Mouse (Mus musculus) splenic B cell, adult 2 months (primary cell): ENCODE results near the gene Nt5dc2.
A peak's percentile ranks its signal among the peaks of the same experiment; 100 is the strongest.

ENCODE experiments used
- DNase-seq: peaks from one replicate; pipeline ENCODE4 v3.0.0-alpha.2; 2011; ENCODE audit warnings: low read depth, low spot score
- H3K27me3 ChIP-seq: 2 replicates; pipeline ENCODE4 v1.6.1; 2012; ENCODE audit warnings: mild to moderate bottlenecking, low read length, moderate library complexity, mixed read lengths; ENCODE audit not compliant: control insufficient read depth, poor library complexity, insufficient read depth, severe bottlenecking
- H3K36me3 ChIP-seq: 2 replicates; pipeline ENCODE4 v1.6.1; 2012; ENCODE audit warnings: mild to moderate bottlenecking, low read length, moderate library complexity, mixed read lengths; ENCODE audit not compliant: control insufficient read depth, poor library complexity, insufficient read depth, severe bottlenecking

The Nt5dc2 gene

DNA sequence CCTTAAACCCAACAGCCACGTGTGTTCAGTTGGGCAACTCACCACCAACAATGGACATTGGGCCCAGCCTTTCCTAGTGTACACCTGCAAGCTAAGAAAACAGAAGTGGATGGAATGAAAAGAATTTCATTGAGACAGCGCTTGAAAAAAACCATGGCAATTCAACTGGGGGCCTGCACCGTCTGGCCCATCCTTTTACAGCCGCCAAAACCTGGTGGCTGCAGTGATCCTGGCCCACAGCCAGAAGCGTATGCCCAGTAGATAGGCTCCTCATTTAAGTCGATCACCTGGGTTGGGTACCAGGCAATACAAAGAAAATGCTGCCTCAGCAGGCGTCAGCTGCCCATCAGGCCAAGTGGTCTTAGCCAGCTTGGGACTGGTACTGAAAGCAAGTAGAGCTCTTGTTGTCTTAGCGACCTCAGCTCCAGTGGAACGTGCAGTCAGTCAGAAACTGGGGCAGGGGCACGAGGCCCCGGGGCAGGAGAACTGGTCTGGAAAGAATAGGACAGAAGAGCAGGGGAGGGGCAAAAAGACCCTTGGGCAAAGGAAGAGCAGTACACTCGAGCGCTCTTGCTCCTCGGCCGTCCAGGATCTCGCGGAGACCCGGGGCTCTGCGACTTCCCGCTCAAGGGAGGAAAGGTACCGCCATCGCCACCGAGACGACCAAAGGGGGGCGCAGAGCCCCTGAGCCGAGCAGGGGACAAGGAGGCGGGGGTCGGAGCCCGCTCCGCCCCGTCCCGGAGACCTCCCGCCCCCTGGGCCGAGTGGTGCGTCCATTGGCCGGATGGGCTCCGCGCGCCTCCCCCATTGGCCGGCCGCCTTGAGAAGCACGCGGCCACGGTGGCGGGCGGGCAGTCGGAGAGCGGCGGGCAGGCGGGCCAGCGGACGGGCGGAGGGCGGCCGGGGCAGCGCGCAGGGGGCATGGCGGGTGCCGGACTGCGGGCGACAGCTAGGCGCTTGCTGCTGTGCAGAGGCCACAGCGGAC, at the start of gene Nt5dc2:
Nt5dc2 (plus strand) TSS at position 818 of the 985 bp plus-strand sequence.
- H3K36me3 ChIP-seq = no peaks in the 10 kb centered on the region
- no peaks in the 10 kb centered on the region for H3K27me3 ChIP-seq
- peak; percentile 83 for DNase-seq

DNA sequence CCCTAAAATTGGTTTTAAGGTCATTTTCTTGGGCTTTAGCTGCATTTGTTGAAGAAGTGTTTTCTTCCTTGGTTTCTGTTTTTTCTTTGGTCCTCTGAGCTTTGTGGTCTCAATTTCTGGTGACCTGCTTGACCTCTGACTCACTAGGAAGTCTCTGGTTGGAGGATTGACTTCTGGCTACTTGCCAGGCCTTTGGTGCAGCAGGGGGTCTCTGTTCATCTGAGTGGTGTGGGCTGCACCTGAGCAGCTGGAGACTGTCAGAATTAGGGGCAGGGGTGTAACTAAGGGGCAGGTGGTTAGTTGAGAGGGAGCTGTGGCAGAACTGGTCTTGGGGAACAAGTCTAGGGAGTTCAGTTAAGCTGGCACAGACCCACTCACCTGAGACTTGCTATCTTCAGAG, 49.7 kb upstream of the Nt5dc2 start:
- Histone ChIP-seq H3K27me3 (no peaks in the 10 kb centered on the region), H3K36me3 (peaks cover 13% of the 10 kb centered on the region)
- no peak for DNase-seq

DNA sequence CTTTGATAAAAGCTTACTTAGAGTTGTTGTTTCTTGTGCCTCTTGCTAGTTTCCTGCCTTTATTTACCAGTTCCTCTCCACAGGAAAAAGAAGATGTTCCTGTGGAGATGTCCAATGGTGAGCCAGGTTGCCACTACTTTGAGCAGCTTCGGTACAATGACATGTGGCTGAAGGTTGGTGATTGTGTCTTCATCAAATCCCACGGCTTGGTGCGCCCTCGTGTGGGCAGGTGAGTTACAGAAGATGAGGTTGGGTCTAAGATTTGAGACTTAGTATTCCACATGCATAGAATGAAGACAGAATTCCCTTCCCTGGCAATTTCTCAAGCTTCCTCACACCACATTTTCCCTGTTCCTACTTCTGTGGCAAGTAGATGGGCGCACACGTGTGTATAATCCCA, 43.4 kb upstream of the Nt5dc2 start:
- Histone ChIP-seq H3K27me3 (no peaks in the 10 kb centered on the region), H3K36me3 (peaks cover 10% of the 10 kb centered on the region)
- DNase-seq = no peak

- DNase-seq = no peak
Observed at GRCm38 (mm10) chr14:31088515-31088914, 42.3 kb upstream of the Nt5dc2 start.

GRCm38 (mm10) chr14:31089918-31090317, 40.9 kb upstream of the Nt5dc2 start:
- no peaks in the 10 kb centered on the region for H3K27me3 ChIP-seq
- DNase-seq = no peak
- peaks cover 5% of the 10 kb centered on the region for H3K36me3 ChIP-seq

More at GRCm38 (mm10) chr14:31088515-31088914, 42.3 kb upstream of the Nt5dc2 start:
- peaks cover 10% of the 10 kb centered on the region for H3K36me3 ChIP-seq
- no peaks in the 10 kb centered on the region for H3K27me3 ChIP-seq

- no peak for DNase-seq
- no peaks in the 10 kb centered on the region for H3K27me3 ChIP-seq
Observed at GRCm38 (mm10) chr14:31105156-31105555, 25.7 kb upstream of the Nt5dc2 start.

GRCm38 (mm10) chr14:31110613-31111012, 20.2 kb upstream of the Nt5dc2 start:
- DNase-seq = no peak
- H3K36me3 ChIP-seq = peaks cover 14% of the 10 kb centered on the region
- H3K27me3 ChIP-seq = no peaks in the 10 kb centered on the region

More at GRCm38 (mm10) chr14:31105156-31105555, 25.7 kb upstream of the Nt5dc2 start:
- peaks cover 14% of the 10 kb centered on the region for H3K36me3 ChIP-seq

GRCm38 (mm10) chr14:31112187-31112586, 18.7 kb upstream of the Nt5dc2 start:
- H3K27me3 ChIP-seq = no peaks in the 10 kb centered on the region
- peaks cover 8% of the 10 kb centered on the region for H3K36me3 ChIP-seq
- no peak for DNase-seq

GRCm38 (mm10) chr14:31114011-31114410, 16.8 kb upstream of the Nt5dc2 start:
- Histone ChIP-seq H3K27me3 (no peaks in the 10 kb centered on the region), H3K36me3 (peaks cover 8% of the 10 kb centered on the region)
- no peak for DNase-seq

- Histone ChIP-seq H3K27me3 (no peaks in the 10 kb centered on the region), H3K36me3 (peaks cover 6% of the 10 kb centered on the region)
- no peak for DNase-seq
Observed at GRCm38 (mm10) chr14:31115522-31115921, 15.3 kb upstream of the Nt5dc2 start.

- peaks cover 5% of the 10 kb centered on the region; the same call in 1 of the 2 replicates for H3K36me3 ChIP-seq
- no peaks in the 10 kb centered on the region for H3K27me3 ChIP-seq
- no peak for DNase-seq
Observed at GRCm38 (mm10) chr14:31125106-31126075, 5.5 kb upstream of the Nt5dc2 start.

- Histone ChIP-seq H3K36me3 (peaks cover 3% of the 10 kb centered on the region; the same call in 1 of the 2 replicates), H3K27me3 (no peaks in the 10 kb centered on the region)
- no peak for DNase-seq
Observed at GRCm38 (mm10) chr14:31126826-31127225, 4.0 kb upstream of the Nt5dc2 start.

DNA sequence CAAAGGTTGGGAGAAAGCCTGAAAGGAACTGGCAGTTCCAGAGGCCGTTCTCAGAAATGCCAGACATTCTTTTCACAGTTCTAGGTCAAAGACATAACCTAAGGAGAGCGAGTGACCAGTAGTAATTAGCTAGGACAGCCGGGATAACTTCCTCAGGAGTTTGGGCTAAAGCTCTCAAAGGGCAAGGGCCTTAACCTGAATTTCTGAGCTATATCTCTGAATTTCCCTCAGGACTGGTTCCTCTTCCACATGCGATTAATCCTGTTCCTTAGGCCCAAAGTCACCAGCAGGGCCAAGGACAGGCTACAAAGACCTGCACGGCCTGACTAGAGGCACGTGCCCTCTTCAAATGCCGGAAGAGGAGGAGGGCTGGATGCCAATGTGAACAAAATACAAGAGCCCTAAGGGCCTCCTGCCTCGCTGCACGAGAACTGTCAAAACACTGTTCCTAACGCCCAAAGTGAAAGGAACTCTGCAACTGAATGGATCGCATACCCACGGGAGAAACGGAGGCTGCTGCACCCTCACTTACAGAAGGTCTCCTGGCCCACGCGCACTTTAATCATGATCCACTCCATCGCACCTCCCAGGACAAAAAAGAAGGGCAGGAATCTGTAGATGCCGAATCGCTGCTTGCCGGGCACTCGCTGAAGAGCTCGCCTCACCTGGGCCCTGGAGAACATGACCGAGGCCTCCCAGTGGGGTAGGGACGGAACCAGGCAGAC, 2.6 kb upstream of the Nt5dc2 start:
- Histone ChIP-seq H3K36me3 (peaks cover 3% of the 10 kb centered on the region; the same call in 1 of the 2 replicates), H3K27me3 (no peaks in the 10 kb centered on the region)
- peak; percentile 50 for DNase-seq

GRCm38 (mm10) chr14:31128826-31129219, 2.0 kb upstream of the Nt5dc2 start, which contains the start of gene Smim4:
Gene Smim4 (minus strand): TSS chr14:31128956.
- DNase-seq = peak; percentile 99
- Histone ChIP-seq H3K36me3 (peaks cover 2% of the 10 kb centered on the region; the same call in 1 of the 2 replicates), H3K27me3 (no peaks in the 10 kb centered on the region)
